Mouse (Mus musculus): ENCODE data around the gene Arf1. TPM values are rescaled to one million over a fixed set of nuclear protein-coding genes. Genes with fewer than 3 reads are reported as not detected.

Arf1 gene
- polyA plus RNA-seq, 1 experiment from 2014 or later = 611 TPM

GRCm38 (mm10) chr11:59230144-59230760 lies 2.2 kb upstream of the Arf1 start:
- H3K4me1 ChIP-seq (replicated peaks; ENCODE audit: control insufficient read depth, insufficient read depth, low read length) = peaks cover 23% of the 10 kb centered on the region

GRCm38 (mm10) chr11:59227604-59228121 lies 407 bp downstream of the Arf1 start:
- no peak for DNase-seq (ENCODE audit: low spot score)
- H3K27me3 ChIP-seq (ENCODE audit: control insufficient read depth, insufficient read depth, low read length) = no peaks in the 10 kb centered on the region
- peak overlapping the region; percentile 97 for H3K9ac ChIP-seq
- no peaks in the 10 kb centered on the region for H3K9me3 ChIP-seq (ENCODE audit: control insufficient read depth, low read length)
- no peaks in the 10 kb centered on the region for H3K36me3 ChIP-seq (replicated peaks; ENCODE audit: control insufficient read depth, insufficient read depth)
- H3K27ac ChIP-seq = peak overlapping the region; percentile 91
- WGBS = under 1% methylated on average over 51 of the region's 51 CpGs
- ATAC-seq (ENCODE audit: low FRiP score) = peak; percentile 73
- peak overlapping the region; percentile 83 for H3K4me2 ChIP-seq (replicated peaks)
- H3K4me1 ChIP-seq (replicated peaks; ENCODE audit: control insufficient read depth, insufficient read depth, low read length) = peaks cover 28% of the 10 kb centered on the region
- H3K4me3 ChIP-seq (replicated peaks; ENCODE audit: low read length) = peak overlapping the region; percentile 98

More at GRCm38 (mm10) chr11:59230144-59230760, 2.2 kb upstream of the Arf1 start:
- H3K36me3 ChIP-seq (replicated peaks; ENCODE audit: control insufficient read depth, insufficient read depth) = no peaks in the 10 kb centered on the region
- 15% methylated on average over 7 of the region's 7 CpGs for WGBS
- no peaks in the 10 kb centered on the region for H3K27me3 ChIP-seq (ENCODE audit: control insufficient read depth, insufficient read depth, low read length)
- H3K4me3 ChIP-seq (replicated peaks; ENCODE audit: low read length) = no peak overlapping the region
- ATAC-seq (ENCODE audit: low FRiP score) = no peak
- H3K9me3 ChIP-seq (ENCODE audit: control insufficient read depth, low read length) = no peaks in the 10 kb centered on the region
- H3K4me2 ChIP-seq (replicated peaks) = no peak overlapping the region
- no peak overlapping the region for H3K27ac ChIP-seq
- peak; percentile 62 for DNase-seq (ENCODE audit: low spot score)
- H3K9ac ChIP-seq = no peak overlapping the region

- DNase-seq (ENCODE audit: low spot score) (no peak), ATAC-seq (ENCODE audit: low FRiP score) (no peak)
- Histone ChIP-seq H3K4me3 (replicated peaks; ENCODE audit: low read length) (peak overlapping the region; percentile 98), H3K4me1 (replicated peaks; ENCODE audit: control insufficient read depth, insufficient read depth, low read length) (peaks cover 28% of the 10 kb centered on the region), H3K36me3 (replicated peaks; ENCODE audit: control insufficient read depth, insufficient read depth) (no peaks in the 10 kb centered on the region), H3K27ac (peak overlapping the region; percentile 91), H3K27me3 (ENCODE audit: control insufficient read depth, insufficient read depth, low read length) (no peaks in the 10 kb centered on the region), H3K9me3 (ENCODE audit: control insufficient read depth, low read length) (no peaks in the 10 kb centered on the region), H3K4me2 (replicated peaks) (peak overlapping the region; percentile 83), H3K9ac (peak overlapping the region; percentile 97)
- 7% methylated on average over 21 of the region's 21 CpGs for WGBS
Measured at GRCm38 (mm10) chr11:59226787-59227603, 1.1 kb downstream of the Arf1 start.

GRCm38 (mm10) chr11:59226251-59226650 lies 1.8 kb downstream of the Arf1 start:
- DNase-seq (ENCODE audit: low spot score) (no peak), ATAC-seq (ENCODE audit: low FRiP score) (no peak)
- peak overlapping the region; percentile 98 for H3K4me3 ChIP-seq (replicated peaks; ENCODE audit: low read length)
- peaks cover 28% of the 10 kb centered on the region for H3K4me1 ChIP-seq (replicated peaks; ENCODE audit: control insufficient read depth, insufficient read depth, low read length)
- no peak overlapping the region for H3K27ac ChIP-seq
- peak overlapping the region; percentile 83 for H3K4me2 ChIP-seq (replicated peaks)
- no peaks in the 10 kb centered on the region for H3K27me3 ChIP-seq (ENCODE audit: control insufficient read depth, insufficient read depth, low read length)
- H3K9me3 ChIP-seq (ENCODE audit: control insufficient read depth, low read length) = no peaks in the 10 kb centered on the region
- peak overlapping the region; percentile 97 for H3K9ac ChIP-seq
- WGBS = 73% methylated on average over 3 of the region's 3 CpGs
- H3K36me3 ChIP-seq (replicated peaks; ENCODE audit: control insufficient read depth, insufficient read depth) = no peaks in the 10 kb centered on the region

GRCm38 (mm10) chr11:59225167-59225566 lies 2.9 kb downstream of the Arf1 start:
- DNase-seq (ENCODE audit: low spot score) (no peak), ATAC-seq (ENCODE audit: low FRiP score) (no peak)
- Histone ChIP-seq H3K4me1 (replicated peaks; ENCODE audit: control insufficient read depth, insufficient read depth, low read length) (peaks cover 28% of the 10 kb centered on the region), H3K36me3 (replicated peaks; ENCODE audit: control insufficient read depth, insufficient read depth) (no peaks in the 10 kb centered on the region), H3K4me2 (replicated peaks) (peak overlapping the region; percentile 83), H3K9ac (no peak overlapping the region), H3K27ac (no peak overlapping the region), H3K4me3 (replicated peaks; ENCODE audit: low read length) (no peak overlapping the region), H3K9me3 (ENCODE audit: control insufficient read depth, low read length) (no peaks in the 10 kb centered on the region), H3K27me3 (ENCODE audit: control insufficient read depth, insufficient read depth, low read length) (no peaks in the 10 kb centered on the region)
- 83% methylated on average over 2 of the region's 2 CpGs for WGBS

- DNase-seq (ENCODE audit: low spot score) (no peak), ATAC-seq (ENCODE audit: low FRiP score) (no peak)
- Histone ChIP-seq H3K27me3 (ENCODE audit: control insufficient read depth, insufficient read depth, low read length) (no peaks in the 10 kb centered on the region), H3K4me2 (replicated peaks) (no peak overlapping the region), H3K4me3 (replicated peaks; ENCODE audit: low read length) (no peak overlapping the region), H3K27ac (no peak overlapping the region), H3K36me3 (replicated peaks; ENCODE audit: control insufficient read depth, insufficient read depth) (no peaks in the 10 kb centered on the region), H3K9me3 (ENCODE audit: control insufficient read depth, low read length) (no peaks in the 10 kb centered on the region), H3K9ac (no peak overlapping the region), H3K4me1 (replicated peaks; ENCODE audit: control insufficient read depth, insufficient read depth, low read length) (peaks cover 28% of the 10 kb centered on the region)
- WGBS = 76% methylated on average over 2 of the region's 2 CpGs
Measured at GRCm38 (mm10) chr11:59224470-59224869, 3.6 kb downstream of the Arf1 start.

DNA sequence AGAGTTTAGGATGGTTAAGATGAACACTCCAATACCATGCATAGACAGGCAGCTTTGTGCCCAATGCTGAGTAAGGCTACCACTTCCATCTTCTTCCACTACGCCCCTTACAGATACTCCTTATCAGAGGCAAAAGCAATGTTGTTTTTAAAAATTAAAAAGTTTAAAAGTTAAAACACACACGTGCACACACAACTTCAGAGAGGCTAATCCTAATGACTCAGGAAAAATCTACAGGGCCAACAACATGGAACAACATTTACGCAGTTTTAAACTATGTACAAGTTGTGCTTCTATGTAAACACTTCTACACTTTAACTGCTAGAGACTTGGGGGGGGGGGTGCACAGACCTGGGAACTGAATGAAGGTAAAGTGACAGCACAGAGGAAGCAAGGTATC lies 4.0 kb downstream of the Arf1 start:
- Histone ChIP-seq H3K9ac (no peak overlapping the region), H3K4me2 (replicated peaks) (no peak overlapping the region), H3K36me3 (replicated peaks; ENCODE audit: control insufficient read depth, insufficient read depth) (no peaks in the 10 kb centered on the region), H3K27ac (no peak overlapping the region), H3K4me1 (replicated peaks; ENCODE audit: control insufficient read depth, insufficient read depth, low read length) (peaks cover 28% of the 10 kb centered on the region), H3K27me3 (ENCODE audit: control insufficient read depth, insufficient read depth, low read length) (no peaks in the 10 kb centered on the region), H3K4me3 (replicated peaks; ENCODE audit: low read length) (no peak overlapping the region), H3K9me3 (ENCODE audit: control insufficient read depth, low read length) (no peaks in the 10 kb centered on the region)
- ATAC-seq (ENCODE audit: low FRiP score) = no peak
- WGBS = 95% methylated on average over 3 of the region's 3 CpGs
- no peak for DNase-seq (ENCODE audit: low spot score)

- Histone ChIP-seq H3K4me2 (replicated peaks) (no peak overlapping the region), H3K4me3 (replicated peaks; ENCODE audit: low read length) (no peak overlapping the region), H3K27me3 (ENCODE audit: control insufficient read depth, insufficient read depth, low read length) (no peaks in the 10 kb centered on the region), H3K9ac (no peak overlapping the region), H3K9me3 (ENCODE audit: control insufficient read depth, low read length) (no peaks in the 10 kb centered on the region), H3K4me1 (replicated peaks; ENCODE audit: control insufficient read depth, insufficient read depth, low read length) (peaks cover 23% of the 10 kb centered on the region), H3K36me3 (replicated peaks; ENCODE audit: control insufficient read depth, insufficient read depth) (no peaks in the 10 kb centered on the region), H3K27ac (no peak overlapping the region)
- WGBS = 91% methylated on average over 4 of the region's 4 CpGs
- ATAC-seq (ENCODE audit: low FRiP score) (no peak), DNase-seq (ENCODE audit: low spot score) (no peak)
Measured at GRCm38 (mm10) chr11:59222306-59222705, 5.8 kb downstream of the Arf1 start.

- Histone ChIP-seq H3K9me3 (ENCODE audit: control insufficient read depth, low read length) (no peaks in the 10 kb centered on the region), H3K4me1 (replicated peaks; ENCODE audit: control insufficient read depth, insufficient read depth, low read length) (peaks cover 18% of the 10 kb centered on the region), H3K4me2 (replicated peaks) (no peak overlapping the region), H3K9ac (no peak overlapping the region), H3K27ac (no peak overlapping the region), H3K27me3 (ENCODE audit: control insufficient read depth, insufficient read depth, low read length) (no peaks in the 10 kb centered on the region), H3K36me3 (replicated peaks; ENCODE audit: control insufficient read depth, insufficient read depth) (no peaks in the 10 kb centered on the region), H3K4me3 (replicated peaks; ENCODE audit: low read length) (no peak overlapping the region)
- DNase-seq (ENCODE audit: low spot score) = no peak
- ATAC-seq (ENCODE audit: low FRiP score) = no peak
Measured at GRCm38 (mm10) chr11:59221604-59222003, 6.5 kb downstream of the Arf1 start.

Data from hindbrain, embryonic 14.5 days (tissue).